Mouse (Mus musculus): Measurements from ENCODE around the gene Pabpc4.
"Not testable (repeated sequence)": the region's sequence is repeated elsewhere in the genome, so short reads cannot be mapped to it uniquely, and the experiment has no call there.

The Pabpc4 gene

GRCm38 (mm10) chr4:123297195-123297960 lies 35.2 kb downstream of the Pabpc4 start:
- DNase-seq (ENCODE audit: extremely low read depth, insufficient read length, low spot score) = no peak

- DNase-seq (ENCODE audit: extremely low read depth, insufficient read length, low spot score) = no peak
These were observed 36.1 kb downstream of the Pabpc4 start for GRCm38 (mm10) chr4:123298226-123298625.

- DNase-seq (ENCODE audit: extremely low read depth, insufficient read length, low spot score) = no peak
These were observed 37.0 kb downstream of the Pabpc4 start for GRCm38 (mm10) chr4:123298980-123299670.

GRCm38 (mm10) chr4:123305789-123306188 lies 43.6 kb downstream of the Pabpc4 start:
- peak; percentile 45 for DNase-seq (ENCODE audit: extremely low read depth, insufficient read length, low spot score)

GRCm38 (mm10) chr4:123306999-123307398 lies 44.8 kb downstream of the Pabpc4 start:
- DNase-seq (ENCODE audit: extremely low read depth, insufficient read length, low spot score) = no peak

- no peak for DNase-seq (ENCODE audit: extremely low read depth, insufficient read length, low spot score)
These were observed 46.1 kb downstream of the Pabpc4 start for GRCm38 (mm10) chr4:123308292-123308691.

- DNase-seq (ENCODE audit: extremely low read depth, insufficient read length, low spot score) = no peak
These were observed 49.7 kb downstream of the Pabpc4 start for GRCm38 (mm10) chr4:123311845-123312244.

- no peak for DNase-seq (ENCODE audit: extremely low read depth, insufficient read length, low spot score)
These were observed 50.9 kb downstream of the Pabpc4 start for GRCm38 (mm10) chr4:123313010-123313409.

GRCm38 (mm10) chr4:123314497-123314896 lies 52.3 kb downstream of the Pabpc4 start:
- DNase-seq (ENCODE audit: extremely low read depth, insufficient read length, low spot score) = no peak

GRCm38 (mm10) chr4:123322910-123323309 lies 60.8 kb downstream of the Pabpc4 start:
- DNase-seq (ENCODE audit: extremely low read depth, insufficient read length, low spot score) = not testable (repeated sequence)

GRCm38 (mm10) chr4:123323534-123323933 lies 61.4 kb downstream of the Pabpc4 start, which contains the start of gene Oxct2a:
TSS of gene Oxct2a (minus strand) at chr4:123323634.
- DNase-seq (ENCODE audit: extremely low read depth, insufficient read length, low spot score) = no peak

GRCm38 (mm10) chr4:123326087-123326486 lies 63.9 kb downstream of the Pabpc4 start:
- DNase-seq (ENCODE audit: extremely low read depth, insufficient read length, low spot score) = no peak

- DNase-seq (ENCODE audit: extremely low read depth, insufficient read length, low spot score) = no peak
These were observed 65.5 kb downstream of the Pabpc4 start for GRCm38 (mm10) chr4:123327630-123328029.

GRCm38 (mm10) chr4:123328946-123329345 lies 66.8 kb downstream of the Pabpc4 start:
- DNase-seq (ENCODE audit: extremely low read depth, insufficient read length, low spot score) = no peak

- no peak for DNase-seq (ENCODE audit: extremely low read depth, insufficient read length, low spot score)
These were observed 69.2 kb downstream of the Pabpc4 start for GRCm38 (mm10) chr4:123331326-123331725.

GRCm38 (mm10) chr4:123331961-123332360 lies 69.8 kb downstream of the Pabpc4 start:
- DNase-seq (ENCODE audit: extremely low read depth, insufficient read length, low spot score) = not testable (repeated sequence)

- DNase-seq (ENCODE audit: extremely low read depth, insufficient read length, low spot score) = no peak
These were observed 71.0 kb downstream of the Pabpc4 start for GRCm38 (mm10) chr4:123333151-123333550.

- peak; percentile 56 for DNase-seq (ENCODE audit: extremely low read depth, insufficient read length, low spot score)
These were observed 72.0 kb downstream of the Pabpc4 start for GRCm38 (mm10) chr4:123334177-123334576.

GRCm38 (mm10) chr4:123335244-123335643 lies 73.1 kb downstream of the Pabpc4 start:
- not testable (repeated sequence) for DNase-seq (ENCODE audit: extremely low read depth, insufficient read length, low spot score)

- no peak for DNase-seq (ENCODE audit: extremely low read depth, insufficient read length, low spot score)
These were observed 73.8 kb downstream of the Pabpc4 start for GRCm38 (mm10) chr4:123335796-123336585.

GRCm38 (mm10) chr4:123337693-123338092 lies 75.5 kb downstream of the Pabpc4 start:
- DNase-seq (ENCODE audit: extremely low read depth, insufficient read length, low spot score) = no peak
